Mouse (Mus musculus) spleen, adult 2 months (tissue): ENCODE measurements around the gene Fbxl17.

Source experiments
- CTCF ChIP-seq: fragments of 200-500 bp; IDR thresholded peaks from 2 replicates; pipeline ENCODE4 v1.5.1; 2011; ENCODE audit warnings: mild to moderate bottlenecking, inconsistent platforms; ENCODE audit not compliant: insufficient read depth, insufficient read length, insufficient replicate concordance; ENCODE audit errors: extremely low read depth
- POLR2A ChIP-seq: fragments of 200-500 bp; IDR thresholded peaks from 2 replicates; pipeline ENCODE4 v1.6.1; 2011; ENCODE audit warnings: low read depth, low read length, inconsistent platforms

- no peak for TF ChIP-seq CTCF
- no peak for TF ChIP-seq POLR2A
These were observed 491.9 kb downstream of the Fbxl17 start for GRCm38 (mm10) chr17:63007876-63008275.
